Mouse (Mus musculus) ES-Bruce4 (cell line): ENCODE measurements around the gene Nhsl1.

Experiments used
- CTCF ChIP-seq: IDR thresholded peaks from one replicate; pipeline ENCODE4 v1.8.1; 2011; ENCODE audit warnings: low read depth, low read length
- POLR2A ChIP-seq: IDR thresholded peaks from one replicate; pipeline ENCODE4 v1.8.1; 2011; ENCODE audit warnings: low read length; ENCODE audit not compliant: insufficient read depth

- TF ChIP-seq CTCF, result no peak
- peak; percentile 47 for TF ChIP-seq POLR2A
These were observed 88.5 kb downstream of the Nhsl1 start for GRCm38 (mm10) chr10:18407062-18407830.
